Mouse (Mus musculus) heart, embryonic 16.5 days (tissue): ENCODE results near the gene Ftsj1. TPM values are rescaled to one million over a fixed set of nuclear protein-coding genes. Genes with fewer than 3 reads are reported as not detected.

ENCODE experiments used
- ATAC-seq: fragments of 200-750 bp; cut with Nextera tagmentation; replicated peaks from 2 replicates; pipeline ENCODE4 v1.8.0; 2017; ENCODE audit warnings: moderate number of reproducible peaks; ENCODE audit not compliant: insufficient read depth, low FRiP score; ENCODE audit errors: extremely low read depth
- H3K27ac ChIP-seq: fragments of 300-500 bp; sonication (generic); 2 replicates; pipeline ENCODE4 v1.5.1; 2014; ENCODE audit warnings: mild to moderate bottlenecking, low read length, control low read depth, moderate library complexity
- H3K27me3 ChIP-seq: fragments of 300-500 bp; sonication (generic); 2 replicates; pipeline ENCODE4 v1.6.1; 2014; ENCODE audit warnings: low read length, mixed read lengths; ENCODE audit not compliant: control insufficient read depth, insufficient read depth
- H3K36me3 ChIP-seq: fragments of 300-500 bp; sonication (generic); 2 replicates; pipeline ENCODE4 v1.6.1; 2014; ENCODE audit not compliant: control insufficient read depth, insufficient read depth
- H3K4me1 ChIP-seq: fragments of 300-500 bp; sonication (generic); 2 replicates; pipeline ENCODE4 v1.6.1; 2014; ENCODE audit warnings: low read length, mixed read lengths; ENCODE audit not compliant: control insufficient read depth, insufficient read depth
- H3K4me2 ChIP-seq: fragments of 300-500 bp; sonication (generic); 2 replicates; pipeline ENCODE4 v1.6.1; 2014; ENCODE audit warnings: low read depth, mild to moderate bottlenecking, control low read depth, low read length
- H3K4me3 ChIP-seq: fragments of 300-500 bp; sonication (generic); 2 replicates; pipeline ENCODE4 v1.5.1; 2014; ENCODE audit warnings: mild to moderate bottlenecking, control low read depth, low read length
- H3K9ac ChIP-seq: fragments of 300-500 bp; sonication (generic); 2 replicates; pipeline ENCODE4 v1.6.1; 2014; ENCODE audit warnings: low read length, control low read depth
- H3K9me3 ChIP-seq: fragments of 300-500 bp; sonication (generic); replicated peaks from 2 replicates; pipeline ENCODE4 v1.6.1; 2016; ENCODE audit warnings: low read length; ENCODE audit not compliant: control insufficient read depth
- WGBS: fragments of 180-500 bp; shearing (Covaris S2); extraction: QIAGEN DNeasy Blood & Tissue Kit; methylation state at CpG from one replicate; pipeline ENCODE4 v1.1.7; 2014; 5-methylcytosine and 5-hydroxymethylcytosine counted together
- polyA plus RNA-seq: library from polyadenylated mRNA; unstranded; fragments of >200 nt; fragmentation: Nextera tagmentation; extraction: Ambion mirVana; gene quantifications from 2 replicates; pipeline ENCODE4 v1.2.1, GENCODE M21; 2015

The Ftsj1 gene
- polyA plus RNA-seq, result 23.8 and 25.7 TPM in 2 replicates

- Histone ChIP-seq H3K27ac (peak within 1 kb of the TSS; percentile 70), H3K36me3 (0 out of 2 replicates have a peak, but pooled peaks cover 2% of the 10 kb centered on the region), H3K4me1 (peaks cover 4% of the 10 kb centered on the region), H3K9me3 (no peaks in the 10 kb centered on the region), H3K27me3 (no peaks in the 10 kb centered on the region), H3K4me3 (peak within 1 kb of the TSS; percentile 69), H3K9ac (peak within 1 kb of the TSS; percentile 79), H3K4me2 (peak within 1 kb of the TSS; percentile 75)
- 9% methylated on average over 45 of the region's 45 CpGs for WGBS
- ATAC-seq, result peak; percentile 90
These were observed at the start of gene Ftsj1 for GRCm38 (mm10) chrX:8252334-8253285. TSS of gene Ftsj1 (minus strand) at chrX:8252406.

DNA sequence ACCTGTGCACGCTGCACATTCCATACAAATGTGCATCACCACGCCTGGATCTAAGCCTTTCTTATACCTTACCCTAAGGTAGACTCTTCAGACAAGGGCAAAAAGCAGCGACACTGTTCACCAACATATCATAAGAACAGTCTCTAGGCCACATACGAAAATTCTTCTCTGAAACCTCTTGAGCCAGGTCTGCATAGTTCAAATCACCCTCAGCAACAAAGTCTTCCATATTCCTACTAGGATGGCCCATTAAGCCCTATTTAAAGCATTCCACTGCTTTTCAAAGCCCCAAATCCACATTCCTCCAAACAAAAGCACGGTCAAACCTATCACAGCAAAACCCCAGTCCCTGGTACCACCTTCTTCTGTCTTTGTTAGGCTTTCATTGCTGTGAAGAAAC, 36.4 kb upstream of the Ftsj1 start:
- no peak for ATAC-seq
- no peaks in the 10 kb centered on the region; the same call in 1 of the 2 replicates for H3K9me3 ChIP-seq
- no peak overlapping the region for H3K4me3 ChIP-seq
- no peaks in the 10 kb centered on the region for H3K4me1 ChIP-seq
- no peaks in the 10 kb centered on the region for H3K36me3 ChIP-seq
- H3K27me3 ChIP-seq, result no peaks in the 10 kb centered on the region
- no peak overlapping the region for H3K27ac ChIP-seq
- no peak overlapping the region for H3K4me2 ChIP-seq
- H3K9ac ChIP-seq, result no peak overlapping the region
- WGBS, result 72% methylated on average over 5 of the region's 5 CpGs

DNA sequence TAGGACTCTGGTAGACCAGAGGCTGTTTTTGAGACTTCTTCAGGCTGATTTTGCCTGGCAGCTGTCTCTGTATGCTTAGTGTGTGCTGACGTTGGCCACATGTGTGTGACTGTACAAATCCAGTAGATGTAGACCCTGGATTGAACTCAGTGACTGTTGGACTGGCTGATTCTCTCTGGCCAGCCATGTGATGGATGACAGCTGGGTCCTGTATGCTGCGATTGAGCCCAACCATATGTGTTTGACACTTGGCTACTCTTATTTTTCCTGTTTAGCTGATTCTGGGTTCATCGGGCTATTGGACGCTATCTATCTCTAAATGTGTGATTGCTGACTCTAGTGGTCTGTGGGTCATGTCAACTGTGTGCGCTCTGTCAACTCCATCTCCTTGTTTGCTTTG, 21.9 kb upstream of the Ftsj1 start:
- WGBS, result 65% methylated on average over 5 of the region's 5 CpGs
- 0 out of 2 replicates have a peak, but pooled peaks cover 2% of the 10 kb centered on the region for H3K27me3 ChIP-seq
- ATAC-seq, result peak; percentile 52; the same call in 1 of the 2 replicates

GRCm38 (mm10) chrX:8272000-8272399, 19.8 kb upstream of the Ftsj1 start:
- no peaks in the 10 kb centered on the region for H3K9me3 ChIP-seq
- no peak for ATAC-seq
- no peaks in the 10 kb centered on the region for H3K36me3 ChIP-seq
- peak overlapping the region; percentile 62 for H3K4me2 ChIP-seq
- H3K4me1 ChIP-seq, result no peaks in the 10 kb centered on the region
- WGBS, result 27% methylated on average over 10 of the region's 10 CpGs
- H3K4me3 ChIP-seq, result peak overlapping the region; percentile 38
- H3K27ac ChIP-seq, result no peak overlapping the region
- H3K9ac ChIP-seq, result no peak overlapping the region
- 0 out of 2 replicates have a peak, but pooled peaks cover 2% of the 10 kb centered on the region for H3K27me3 ChIP-seq

More for the DNA sequence above, 21.9 kb upstream of the Ftsj1 start:
- no peaks in the 10 kb centered on the region for H3K9me3 ChIP-seq
- H3K4me2 ChIP-seq, result no peak overlapping the region
- no peaks in the 10 kb centered on the region for H3K36me3 ChIP-seq
- no peak overlapping the region for H3K27ac ChIP-seq
- H3K4me3 ChIP-seq, result no peak overlapping the region
- H3K4me1 ChIP-seq, result no peaks in the 10 kb centered on the region
- no peak overlapping the region for H3K9ac ChIP-seq

GRCm38 (mm10) chrX:8271083-8271820, 19.0 kb upstream of the Ftsj1 start, which contains the start of gene Slc38a5:
TSS of gene Slc38a5 (plus strand) at chrX:8271133.
- Histone ChIP-seq H3K27me3 (0 out of 2 replicates have a peak, but pooled peaks cover 2% of the 10 kb centered on the region), H3K9ac (peak within 1 kb of the TSS; percentile 11; the same call in 1 of the 2 replicates), H3K4me3 (peak within 1 kb of the TSS; percentile 38), H3K36me3 (no peaks in the 10 kb centered on the region), H3K9me3 (no peaks in the 10 kb centered on the region), H3K27ac (no peak within 1 kb of the TSS), H3K4me2 (peak within 1 kb of the TSS; percentile 62), H3K4me1 (no peaks in the 10 kb centered on the region)
- 22% methylated on average over 14 of the region's 15 CpGs for WGBS
- no peak for ATAC-seq

GRCm38 (mm10) chrX:8264222-8264621, 12.0 kb upstream of the Ftsj1 start:
- no peaks in the 10 kb centered on the region for H3K9me3 ChIP-seq
- H3K36me3 ChIP-seq, result no peaks in the 10 kb centered on the region
- H3K4me3 ChIP-seq, result no peak overlapping the region
- 56% methylated on average over 3 of the region's 3 CpGs for WGBS
- H3K27me3 ChIP-seq, result no peaks in the 10 kb centered on the region
- H3K27ac ChIP-seq, result no peak overlapping the region
- ATAC-seq, result no peak
- H3K4me2 ChIP-seq, result no peak overlapping the region
- no peaks in the 10 kb centered on the region for H3K4me1 ChIP-seq
- H3K9ac ChIP-seq, result no peak overlapping the region

- no peak overlapping the region for H3K9ac ChIP-seq
- no peaks in the 10 kb centered on the region for H3K4me1 ChIP-seq
- no peaks in the 10 kb centered on the region for H3K27me3 ChIP-seq
- no peak overlapping the region for H3K4me3 ChIP-seq
- 62% methylated on average over 5 of the region's 5 CpGs for WGBS
- H3K27ac ChIP-seq, result no peak overlapping the region
- H3K9me3 ChIP-seq, result no peaks in the 10 kb centered on the region
- ATAC-seq, result no peak
- no peaks in the 10 kb centered on the region for H3K36me3 ChIP-seq
- no peak overlapping the region for H3K4me2 ChIP-seq
These were observed 11.1 kb upstream of the Ftsj1 start for GRCm38 (mm10) chrX:8263156-8263804.

DNA sequence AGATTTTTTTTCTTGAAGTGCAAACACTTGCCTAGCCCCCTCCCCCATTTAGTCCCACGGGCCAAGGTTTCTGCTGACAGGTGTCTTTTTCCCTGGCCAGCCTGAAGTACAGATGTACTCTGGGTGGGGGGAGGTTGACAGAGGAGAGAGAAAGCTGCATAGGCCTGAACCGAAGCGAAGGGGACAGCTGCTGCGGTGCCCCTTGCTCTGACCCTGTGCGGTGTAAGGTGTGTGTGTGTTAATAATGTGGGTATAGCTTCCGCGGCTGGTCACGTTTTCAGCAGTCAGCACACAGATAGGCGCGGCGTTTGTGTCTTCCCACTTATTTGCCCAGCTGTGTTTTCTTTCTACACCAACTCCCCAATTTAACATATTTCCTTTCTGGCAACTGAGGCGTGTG, 7.3 kb upstream of the Ftsj1 start:
- no peak for ATAC-seq
- Histone ChIP-seq H3K4me2 (no peak overlapping the region), H3K9ac (no peak overlapping the region), H3K9me3 (no peaks in the 10 kb centered on the region), H3K27ac (no peak overlapping the region), H3K36me3 (no peaks in the 10 kb centered on the region), H3K4me3 (no peak overlapping the region), H3K4me1 (no peaks in the 10 kb centered on the region), H3K27me3 (no peaks in the 10 kb centered on the region)
- 67% methylated on average over 12 of the region's 12 CpGs for WGBS
